Mouse (Mus musculus) stomach, postnatal 0 days (tissue): ENCODE results near the gene Ralgds.

Source experiments
- CTCF ChIP-seq: IDR thresholded peaks from 2 replicates; pipeline ENCODE4 v1.5.1; 2016; ENCODE audit warnings: antibody characterized with exemption, low read depth, mild to moderate bottlenecking, moderate library complexity
- EP300 ChIP-seq: optimal IDR thresholded peaks from 2 replicates; pipeline ENCODE3; 2016; ENCODE audit warnings: antibody characterized with exemption

DNA sequence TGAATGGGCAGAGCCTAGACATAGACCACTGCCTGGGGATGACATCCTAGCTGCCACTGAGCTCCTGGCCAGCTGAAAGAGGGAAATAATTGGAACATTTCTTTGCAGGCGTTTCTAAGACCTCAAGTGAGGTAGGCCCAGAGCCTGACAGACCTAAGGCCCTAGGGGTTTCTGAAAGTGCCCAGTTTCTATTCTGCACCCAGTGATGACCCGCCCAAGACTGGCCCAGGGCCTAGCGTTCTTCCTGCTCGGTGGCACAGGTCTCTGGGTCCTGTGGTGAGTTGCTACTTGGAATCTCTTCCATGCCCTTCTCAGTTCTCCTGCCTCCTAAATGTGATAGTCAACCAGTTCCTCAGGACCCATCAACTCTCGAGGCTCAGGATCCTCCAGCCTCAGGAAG is 15.4 kb upstream of the Ralgds start:
- no peak for TF ChIP-seq CTCF
- no peak for TF ChIP-seq EP300
